Mouse (Mus musculus) midbrain, embryonic 12.5 days (tissue): ENCODE results near the gene Ptov1. TPM values are rescaled to one million over a fixed set of nuclear protein-coding genes. Genes with fewer than 3 reads are reported as not detected.

ENCODE experiments used
- ATAC-seq: fragments of 200-750 bp; cut with Nextera tagmentation; 2 replicates; pipeline ENCODE4 v1.8.0; 2017; ENCODE audit warnings: low read depth, moderate TSS enrichment, moderate library complexity; ENCODE audit not compliant: low FRiP score
- H3K27ac ChIP-seq: fragments of 300-500 bp; sonication (generic); replicated peaks from 2 replicates; pipeline ENCODE4 v1.5.1; 2016; ENCODE audit warnings: mild to moderate bottlenecking
- H3K27me3 ChIP-seq: fragments of 300-500 bp; sonication (generic); 2 replicates; pipeline ENCODE4 v1.6.1; 2016; ENCODE audit warnings: mild to moderate bottlenecking
- H3K36me3 ChIP-seq: fragments of 300-500 bp; sonication (generic); 2 replicates; pipeline ENCODE4 v1.6.1; 2016
- H3K4me1 ChIP-seq: fragments of 300-500 bp; sonication (generic); 2 replicates; pipeline ENCODE4 v1.6.1; 2016
- H3K4me2 ChIP-seq: fragments of 300-500 bp; sonication (generic); replicated peaks from 2 replicates; pipeline ENCODE4 v1.6.1; 2016; ENCODE audit warnings: mild to moderate bottlenecking, moderate library complexity
- H3K4me3 ChIP-seq: fragments of 300-500 bp; sonication (generic); 2 replicates; pipeline ENCODE4 v1.5.1; 2016; ENCODE audit warnings: mild to moderate bottlenecking
- H3K9ac ChIP-seq: fragments of 300-500 bp; sonication (generic); replicated peaks from 2 replicates; pipeline ENCODE4 v1.6.1; 2016; ENCODE audit warnings: mild to moderate bottlenecking, moderate library complexity
- H3K9me3 ChIP-seq: fragments of 300-500 bp; sonication (generic); 2 replicates; pipeline ENCODE4 v1.6.1; 2016; ENCODE audit warnings: mild to moderate bottlenecking
- WGBS: fragments of 180-500 bp; shearing (Covaris S2); methylation state at CpG from one replicate; pipeline ENCODE4 v1.1.7; 2016; 5-methylcytosine and 5-hydroxymethylcytosine counted together
- polyA plus RNA-seq: library from polyadenylated mRNA; unstranded; fragments of >200 nt; fragmentation: Nextera tagmentation; extraction: Ambion mirVana; gene quantifications from 2 replicates; pipeline ENCODE4 v1.2.1, GENCODE M21; 2016

Ptov1 gene
- polyA plus RNA-seq, 1 experiment from 2014 or later, result 605 TPM

DNA sequence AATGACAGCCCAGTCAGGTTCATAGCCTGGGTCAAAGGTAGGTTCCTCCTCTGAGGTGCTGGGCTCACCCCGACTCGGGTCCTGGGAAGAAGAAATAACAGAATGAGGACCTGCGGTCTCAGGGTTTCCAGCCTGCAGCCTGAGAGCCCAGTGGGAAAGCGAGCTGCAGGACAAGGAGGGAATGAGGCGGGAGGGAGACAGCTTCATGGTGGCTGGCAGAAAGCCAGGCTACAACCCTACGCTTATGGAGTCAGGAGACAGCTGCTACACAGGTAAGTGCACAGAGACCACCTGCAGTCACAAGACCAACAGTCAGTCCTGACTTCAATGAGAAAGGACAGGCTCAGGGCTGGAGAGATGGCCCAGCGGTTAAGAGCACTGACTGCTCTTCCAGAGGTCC, 22.8 kb downstream of the Ptov1 start:
- Histone ChIP-seq H3K9ac (no peak overlapping the region), H3K4me1 (peaks cover 27% of the 10 kb centered on the region), H3K9me3 (no peaks in the 10 kb centered on the region), H3K27ac (no peak overlapping the region), H3K36me3 (peaks cover 50% of the 10 kb centered on the region), H3K4me3 (no peak overlapping the region), H3K27me3 (peaks cover 1% of the 10 kb centered on the region; the same call in 1 of the 2 replicates), H3K4me2 (no peak overlapping the region)
- ATAC-seq, result no peak
- 93% methylated on average over 7 of the region's 7 CpGs for WGBS

DNA sequence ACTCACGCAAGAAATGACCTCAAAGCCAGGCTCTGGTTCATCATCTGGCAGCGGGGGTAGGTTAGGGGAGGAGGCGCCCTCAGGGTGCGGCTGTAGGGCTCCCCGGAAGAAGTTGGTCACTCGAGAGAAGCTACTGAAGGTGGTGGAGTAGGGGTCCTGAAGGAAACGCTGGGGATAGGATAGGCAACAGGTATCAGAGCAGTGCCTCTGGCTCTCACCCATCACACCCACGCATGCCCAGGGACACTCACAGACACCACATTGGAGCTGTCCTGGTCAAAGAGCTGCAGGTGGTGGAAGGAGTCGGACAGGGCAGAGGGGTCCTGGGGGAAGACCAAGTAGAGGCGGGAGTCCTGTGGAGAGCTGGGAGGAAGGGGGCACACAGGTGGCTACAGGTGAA, 24.6 kb downstream of the Ptov1 start:
- peaks cover 19% of the 10 kb centered on the region for H3K27me3 ChIP-seq
- peaks cover 13% of the 10 kb centered on the region for H3K4me1 ChIP-seq
- no peak for ATAC-seq
- H3K36me3 ChIP-seq, result peaks cover 64% of the 10 kb centered on the region
- no peak overlapping the region for H3K4me3 ChIP-seq
- no peak overlapping the region for H3K27ac ChIP-seq
- H3K9ac ChIP-seq, result no peak overlapping the region
- H3K9me3 ChIP-seq, result no peaks in the 10 kb centered on the region
- WGBS, result 95% methylated on average over 10 of the region's 10 CpGs
- H3K4me2 ChIP-seq, result no peak overlapping the region

DNA sequence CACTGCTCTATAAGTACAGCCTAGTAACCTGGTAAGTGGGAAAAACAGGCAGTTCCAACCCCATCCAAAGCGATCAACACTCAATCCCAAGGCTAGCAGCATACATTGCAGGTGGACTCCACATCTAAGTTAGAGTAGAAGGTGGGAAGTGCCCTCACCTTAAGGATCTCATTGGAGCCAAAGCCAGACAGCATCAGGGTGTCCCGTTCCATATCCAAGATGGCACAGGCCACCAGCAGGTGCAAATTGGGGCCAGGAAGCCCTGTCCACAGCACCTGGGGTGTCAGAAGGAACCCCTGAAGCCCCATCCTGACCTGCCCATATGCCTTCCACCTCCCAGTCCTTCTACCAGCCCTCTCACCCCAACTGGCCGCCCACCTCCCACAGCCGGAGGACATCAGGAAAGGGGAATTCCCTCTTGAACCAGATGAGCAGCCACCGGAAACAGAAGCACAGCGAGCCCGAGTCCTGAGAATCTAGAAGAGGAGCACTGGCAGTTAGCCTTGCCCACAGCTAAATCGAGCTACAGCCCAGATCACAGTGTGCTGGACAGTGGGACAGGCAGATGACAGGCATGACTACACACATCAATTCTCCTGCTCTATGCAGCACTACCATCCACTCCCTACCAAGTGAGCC, 27.6 kb downstream of the Ptov1 start:
- Histone ChIP-seq H3K9ac (no peak overlapping the region), H3K27me3 (peaks cover 43% of the 10 kb centered on the region), H3K4me2 (no peak overlapping the region), H3K36me3 (peaks cover 64% of the 10 kb centered on the region), H3K27ac (no peak overlapping the region), H3K9me3 (no peaks in the 10 kb centered on the region), H3K4me1 (peaks cover 12% of the 10 kb centered on the region), H3K4me3 (no peak overlapping the region)
- 98% methylated on average over 8 of the region's 8 CpGs for WGBS
- no peak for ATAC-seq

GRCm38 (mm10) chr7:44840426-44840825, 29.2 kb downstream of the Ptov1 start:
- WGBS, result 58% methylated on average over 14 of the region's 14 CpGs
- Histone ChIP-seq H3K4me1 (peaks cover 12% of the 10 kb centered on the region), H3K27me3 (peaks cover 43% of the 10 kb centered on the region), H3K27ac (no peak overlapping the region), H3K9me3 (no peaks in the 10 kb centered on the region), H3K4me3 (no peak overlapping the region), H3K9ac (no peak overlapping the region), H3K4me2 (no peak overlapping the region; the same call in 1 of the 2 replicates), H3K36me3 (peaks cover 50% of the 10 kb centered on the region)
- ATAC-seq, result no peak

GRCm38 (mm10) chr7:44839491-44840191, 29.9 kb downstream of the Ptov1 start:
- Histone ChIP-seq H3K4me2 (peak overlapping the region; percentile 51), H3K36me3 (peaks cover 42% of the 10 kb centered on the region), H3K4me1 (peaks cover 12% of the 10 kb centered on the region), H3K4me3 (peak overlapping the region; percentile 31), H3K9ac (peak overlapping the region; percentile 50), H3K27me3 (peaks cover 43% of the 10 kb centered on the region), H3K27ac (no peak overlapping the region), H3K9me3 (no peaks in the 10 kb centered on the region)
- WGBS, result 1% methylated on average over 58 of the region's 58 CpGs
- peak; percentile 68 for ATAC-seq

GRCm38 (mm10) chr7:44839171-44839490, 30.5 kb downstream of the Ptov1 start:
- Histone ChIP-seq H3K4me2 (peak overlapping the region; percentile 51), H3K4me1 (peaks cover 12% of the 10 kb centered on the region), H3K9ac (peak overlapping the region; percentile 50), H3K27me3 (peaks cover 43% of the 10 kb centered on the region), H3K9me3 (no peaks in the 10 kb centered on the region), H3K36me3 (peaks cover 37% of the 10 kb centered on the region), H3K27ac (no peak overlapping the region), H3K4me3 (peak overlapping the region; percentile 31)
- 30% methylated on average over 11 of the region's 11 CpGs for WGBS
- ATAC-seq, result no peak

DNA sequence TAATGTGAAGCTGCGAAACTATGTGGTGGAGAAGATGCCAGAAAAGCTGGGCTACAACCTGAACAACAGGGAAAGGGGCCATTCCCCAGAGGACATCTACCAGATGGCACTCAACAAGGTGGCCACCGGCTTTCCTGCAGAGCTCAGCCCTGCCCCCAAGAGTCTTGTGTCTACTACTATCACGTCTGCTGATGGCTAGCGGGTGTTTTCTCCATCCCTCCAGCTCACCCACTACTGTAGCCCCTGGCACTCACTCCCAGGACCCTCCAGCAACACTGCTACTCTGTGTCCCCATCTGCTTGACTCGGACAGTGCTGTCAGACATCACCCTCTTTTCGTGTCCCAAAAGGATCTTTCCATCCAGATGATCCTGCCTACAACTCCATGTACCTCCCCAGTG, 31.5 kb downstream of the Ptov1 start:
- Histone ChIP-seq H3K27me3 (peaks cover 43% of the 10 kb centered on the region), H3K36me3 (peaks cover 27% of the 10 kb centered on the region), H3K4me1 (peaks cover 12% of the 10 kb centered on the region), H3K4me3 (no peak overlapping the region), H3K9me3 (no peaks in the 10 kb centered on the region), H3K27ac (no peak overlapping the region), H3K4me2 (no peak overlapping the region), H3K9ac (no peak overlapping the region)
- ATAC-seq, result no peak
- WGBS, result 86% methylated on average over 6 of the region's 6 CpGs

- WGBS, result 87% methylated on average over 9 of the region's 9 CpGs
- peaks cover 12% of the 10 kb centered on the region for H3K4me1 ChIP-seq
- no peak overlapping the region for H3K4me2 ChIP-seq
- no peak overlapping the region for H3K4me3 ChIP-seq
- no peak overlapping the region for H3K9ac ChIP-seq
- no peak for ATAC-seq
- peaks cover 19% of the 10 kb centered on the region; the same call in 1 of the 2 replicates for H3K36me3 ChIP-seq
- H3K27me3 ChIP-seq, result peaks cover 39% of the 10 kb centered on the region
- H3K9me3 ChIP-seq, result no peaks in the 10 kb centered on the region
- no peak overlapping the region for H3K27ac ChIP-seq
Observed at GRCm38 (mm10) chr7:44836423-44837053, 33.0 kb downstream of the Ptov1 start.

- no peak overlapping the region for H3K27ac ChIP-seq
- H3K9ac ChIP-seq, result no peak overlapping the region
- H3K36me3 ChIP-seq, result peaks cover 19% of the 10 kb centered on the region
- H3K4me1 ChIP-seq, result peaks cover 12% of the 10 kb centered on the region
- H3K27me3 ChIP-seq, result peaks cover 33% of the 10 kb centered on the region
- no peaks in the 10 kb centered on the region for H3K9me3 ChIP-seq
- no peak overlapping the region for H3K4me2 ChIP-seq
- no peak overlapping the region for H3K4me3 ChIP-seq
- 55% methylated on average over 3 of the region's 3 CpGs for WGBS
- ATAC-seq, result no peak
Observed at GRCm38 (mm10) chr7:44836016-44836404, 33.6 kb downstream of the Ptov1 start.

GRCm38 (mm10) chr7:44835373-44836015, 34.1 kb downstream of the Ptov1 start:
- peaks cover 19% of the 10 kb centered on the region for H3K36me3 ChIP-seq
- H3K4me1 ChIP-seq, result peaks cover 12% of the 10 kb centered on the region
- peaks cover 28% of the 10 kb centered on the region for H3K27me3 ChIP-seq
- no peak overlapping the region for H3K4me3 ChIP-seq
- no peak overlapping the region for H3K4me2 ChIP-seq
- H3K9ac ChIP-seq, result no peak overlapping the region
- 100% methylated on average over 1 of the region's 1 CpGs for WGBS
- no peak overlapping the region for H3K27ac ChIP-seq
- H3K9me3 ChIP-seq, result no peaks in the 10 kb centered on the region
- no peak for ATAC-seq

DNA sequence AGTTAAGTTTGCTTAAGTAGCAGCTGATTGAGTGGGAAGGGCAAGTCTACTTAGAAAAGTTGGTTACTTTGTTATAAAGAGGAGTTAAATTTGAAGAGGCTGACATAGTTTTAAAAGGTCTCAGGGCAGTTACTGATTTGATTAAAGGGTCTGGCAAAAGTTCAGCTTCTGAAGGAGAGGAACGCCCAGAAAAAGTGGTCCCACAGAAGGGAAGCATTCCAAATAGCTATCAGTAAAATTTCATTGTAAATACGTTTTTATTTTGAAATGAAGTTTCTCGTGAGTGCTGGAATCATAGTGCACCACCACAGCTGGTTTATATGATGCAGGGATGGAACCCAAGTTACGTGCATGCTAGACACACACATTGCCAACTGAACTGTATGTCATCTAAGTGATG, 36.8 kb downstream of the Ptov1 start:
- WGBS, result 90% methylated on average over 4 of the region's 4 CpGs

DNA sequence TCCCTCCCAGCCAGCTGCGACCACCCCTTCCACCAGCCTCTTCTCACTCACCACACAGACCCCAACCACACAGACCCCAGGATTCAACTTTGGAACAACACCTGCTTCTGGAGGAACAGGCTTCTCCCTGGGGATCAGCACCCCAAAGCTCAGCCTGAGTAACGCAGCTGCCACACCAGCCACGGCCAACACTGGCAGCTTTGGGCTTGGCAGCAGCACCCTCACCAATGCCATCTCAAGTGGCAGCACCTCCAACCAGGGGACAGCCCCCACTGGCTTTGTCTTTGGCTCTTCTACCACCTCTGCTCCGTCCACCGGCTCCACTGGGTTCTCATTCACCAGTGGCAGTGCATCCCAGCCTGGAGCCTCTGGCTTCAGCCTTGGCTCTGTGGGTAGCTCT, 40.9 kb downstream of the Ptov1 start:
- H3K9ac ChIP-seq, result no peak overlapping the region
- no peak overlapping the region for H3K27ac ChIP-seq
- whole genome bisulfite sequencing, result 96% methylated on average over 5 of the region's 5 CpGs
- ATAC-seq, result no peak
- no peaks in the 10 kb centered on the region for H3K27me3 ChIP-seq
- peaks cover 13% of the 10 kb centered on the region; the same call in 1 of the 2 replicates for H3K4me1 ChIP-seq
- H3K9me3 ChIP-seq, result no peaks in the 10 kb centered on the region
- peaks cover 48% of the 10 kb centered on the region for H3K36me3 ChIP-seq
- H3K4me2 ChIP-seq, result no peak overlapping the region
- no peak overlapping the region for H3K4me3 ChIP-seq

More for the DNA sequence above, 36.8 kb downstream of the Ptov1 start:
- Histone ChIP-seq H3K4me2 (no peak overlapping the region), H3K9ac (no peak overlapping the region), H3K9me3 (no peaks in the 10 kb centered on the region), H3K36me3 (peaks cover 44% of the 10 kb centered on the region), H3K27me3 (peaks cover under 1% of the 10 kb centered on the region; the same call in 1 of the 2 replicates), H3K27ac (no peak overlapping the region), H3K4me1 (no peaks in the 10 kb centered on the region), H3K4me3 (no peak overlapping the region)
- ATAC-seq, result no peak
